Mouse (Mus musculus) monocyte, adult 5-6 weeks (primary cell): ENCODE measurements around the gene Scn4b. TPM values are rescaled to one million over a fixed set of nuclear protein-coding genes. Genes with fewer than 3 reads are reported as not detected.
A peak's percentile ranks its signal among the peaks of the same experiment; 100 is the strongest.

Source experiments
- ATAC-seq: fragments of 153-309, 156-312 bp; replicated peaks from 2 replicates; pipeline ENCODE4 v1.8.0; 2017; ENCODE audit warnings: mild to moderate bottlenecking; ENCODE audit not compliant: low TSS enrichment, insufficient number of reproducible peaks, severe bottlenecking, poor library complexity, low FRiP score
- total RNA-seq: library from RNA; stranded (forward); fragments of 200-1000, 200-491, 200-594 nt; gene quantifications from 3 replicates; pipeline ENCODE4 v1.2.3, GENCODE M21; 2017

The Scn4b gene
- total RNA-seq, 1 experiment from 2014 or later = not detected

DNA sequence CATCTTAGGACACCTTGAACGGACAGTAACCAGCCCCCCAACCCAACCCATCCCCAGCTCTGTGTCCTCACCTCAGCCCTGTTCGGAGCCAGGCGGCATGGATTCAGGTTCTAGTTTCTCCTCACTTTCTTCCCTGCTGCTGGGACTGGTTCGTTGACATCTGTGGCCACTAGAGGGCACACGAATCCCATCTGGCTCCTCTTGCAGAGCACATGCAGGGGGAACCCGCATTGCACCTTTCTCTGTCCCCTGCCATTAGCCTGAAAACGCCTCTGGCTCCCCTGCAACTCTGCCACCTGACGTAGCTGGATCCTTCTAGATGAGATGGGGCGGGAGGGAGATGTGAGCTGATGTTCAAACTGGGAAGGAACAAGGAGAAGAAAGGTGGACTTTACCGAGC lies 16.4 kb upstream of the Scn4b start:
- peak; percentile 76 for ATAC-seq

DNA sequence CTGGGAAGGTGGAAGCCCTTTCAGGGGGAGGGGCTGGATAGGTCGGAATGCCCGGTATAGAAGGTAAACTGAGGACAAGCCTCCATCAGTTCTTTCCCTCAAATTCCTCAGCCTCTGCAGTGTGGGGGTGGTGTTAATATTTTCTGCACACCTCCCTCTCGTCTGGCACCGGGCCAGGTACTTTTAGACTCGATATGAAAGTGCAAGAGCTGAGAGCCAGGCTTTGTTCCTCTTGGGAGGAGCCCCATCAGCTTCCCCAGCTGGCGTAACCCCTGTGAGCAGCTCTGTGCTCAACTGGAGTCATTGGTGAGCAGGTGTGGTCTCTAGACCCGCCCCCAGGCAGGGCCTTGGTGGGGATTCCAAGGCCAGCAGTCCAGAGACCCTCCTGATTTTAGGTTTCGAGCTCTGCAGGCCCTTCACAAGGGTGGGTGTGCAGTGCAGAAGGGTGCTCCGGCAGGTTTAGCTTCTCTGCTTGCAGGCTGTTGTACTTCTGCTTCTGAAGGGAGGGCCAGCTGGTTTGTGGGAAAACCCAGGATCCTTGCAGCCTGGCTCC lies 15.9 kb upstream of the Scn4b start:
- peak; percentile 66 for ATAC-seq

DNA sequence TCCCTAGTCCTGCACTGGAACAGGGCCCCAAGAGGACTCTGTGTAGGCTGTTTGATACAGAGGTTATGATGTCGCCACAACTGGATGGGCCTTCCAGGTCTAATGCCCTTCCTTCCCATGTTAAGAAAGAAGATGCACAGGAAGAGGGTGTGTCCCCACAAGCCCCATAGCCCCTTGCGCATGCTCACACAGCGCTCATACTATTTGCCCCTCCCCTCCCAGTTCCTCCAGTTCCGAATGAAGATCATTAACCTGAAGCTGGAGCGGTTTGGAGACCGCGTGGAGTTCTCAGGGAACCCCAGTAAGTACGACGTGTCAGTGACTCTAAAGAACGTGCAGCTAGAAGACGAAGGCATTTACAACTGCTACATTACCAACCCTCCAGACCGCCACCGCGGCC lies 13.0 kb upstream of the Scn4b start:
- ATAC-seq = no peak

DNA sequence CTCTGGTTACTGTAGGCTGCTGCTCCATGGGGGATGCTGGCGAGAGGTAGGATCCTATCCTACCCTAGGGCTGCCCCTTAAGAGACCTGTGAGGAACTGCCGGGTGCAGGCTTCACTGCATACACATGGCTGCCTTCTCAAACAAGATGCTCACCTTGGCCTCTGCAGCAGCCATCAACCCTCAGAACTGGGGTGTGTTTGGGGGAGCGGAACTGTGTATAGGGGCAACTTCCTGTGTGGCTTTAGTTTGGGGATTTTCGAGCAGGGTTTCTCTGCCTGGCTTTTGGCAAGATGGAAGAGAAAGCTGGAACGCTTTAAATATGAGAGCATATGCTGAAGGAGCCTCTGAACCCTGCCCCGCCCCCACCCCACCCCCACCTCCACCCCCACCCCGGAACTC lies 11.3 kb upstream of the Scn4b start:
- ATAC-seq = no peak

DNA sequence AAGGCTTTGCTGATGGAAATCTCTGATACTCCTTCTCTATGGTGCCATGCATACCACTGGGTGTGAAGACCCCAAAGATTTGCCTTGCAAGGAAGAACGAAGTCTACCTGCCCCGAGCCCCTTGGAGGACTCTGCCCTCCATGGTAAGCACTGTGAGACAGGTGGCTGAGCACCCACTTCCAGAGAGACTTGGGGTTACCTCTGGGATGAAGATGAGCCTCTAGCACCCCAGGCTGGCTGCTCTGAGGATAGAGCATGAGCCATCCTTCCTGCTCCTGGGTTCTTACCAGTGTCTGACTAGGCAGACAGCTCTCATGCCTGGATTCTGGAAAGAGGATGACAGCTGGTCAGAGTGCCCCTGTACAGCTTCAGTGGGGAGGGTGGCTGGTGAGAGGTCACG lies 8.1 kb upstream of the Scn4b start:
- ATAC-seq = no peak

DNA sequence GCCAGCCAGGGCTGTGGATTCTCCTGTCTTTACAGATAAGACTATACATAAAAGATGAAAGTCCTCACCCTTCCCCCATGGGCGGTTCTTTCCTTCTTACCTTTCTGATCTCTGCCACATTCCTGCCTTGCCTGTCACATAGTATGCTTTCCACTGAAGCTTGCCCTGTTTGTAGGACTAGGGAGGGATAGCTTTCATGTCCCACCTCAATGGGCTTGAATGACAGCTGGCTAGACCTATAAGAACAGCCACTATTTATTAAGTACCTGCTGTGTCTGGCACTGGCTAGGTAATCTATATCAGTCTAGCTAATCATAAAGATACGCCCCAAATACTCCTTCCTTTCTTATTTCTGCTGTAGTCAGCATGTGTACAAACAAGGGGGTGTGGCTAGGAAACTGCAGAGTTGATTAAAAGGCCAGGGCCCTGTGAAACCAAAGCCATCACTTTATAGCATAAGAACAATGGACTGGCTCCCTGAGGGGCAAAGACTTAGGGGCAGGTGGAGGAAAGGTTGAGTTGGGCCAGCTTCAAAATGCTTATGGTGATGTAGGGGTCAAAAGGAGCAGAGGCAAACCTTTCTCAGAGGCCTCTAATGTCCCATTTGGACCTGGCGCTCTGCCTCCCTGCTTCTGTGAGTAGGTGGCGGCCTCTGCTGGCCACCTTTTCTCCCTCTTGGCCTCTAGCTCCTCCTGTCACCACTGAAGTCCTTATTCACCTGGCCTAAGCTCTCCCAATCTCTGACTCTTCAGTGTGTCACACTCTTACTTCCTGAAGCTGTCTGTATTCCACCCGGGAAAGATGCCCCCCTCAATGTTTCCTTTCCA lies 4.5 kb upstream of the Scn4b start:
- peak; percentile 69 for ATAC-seq

DNA sequence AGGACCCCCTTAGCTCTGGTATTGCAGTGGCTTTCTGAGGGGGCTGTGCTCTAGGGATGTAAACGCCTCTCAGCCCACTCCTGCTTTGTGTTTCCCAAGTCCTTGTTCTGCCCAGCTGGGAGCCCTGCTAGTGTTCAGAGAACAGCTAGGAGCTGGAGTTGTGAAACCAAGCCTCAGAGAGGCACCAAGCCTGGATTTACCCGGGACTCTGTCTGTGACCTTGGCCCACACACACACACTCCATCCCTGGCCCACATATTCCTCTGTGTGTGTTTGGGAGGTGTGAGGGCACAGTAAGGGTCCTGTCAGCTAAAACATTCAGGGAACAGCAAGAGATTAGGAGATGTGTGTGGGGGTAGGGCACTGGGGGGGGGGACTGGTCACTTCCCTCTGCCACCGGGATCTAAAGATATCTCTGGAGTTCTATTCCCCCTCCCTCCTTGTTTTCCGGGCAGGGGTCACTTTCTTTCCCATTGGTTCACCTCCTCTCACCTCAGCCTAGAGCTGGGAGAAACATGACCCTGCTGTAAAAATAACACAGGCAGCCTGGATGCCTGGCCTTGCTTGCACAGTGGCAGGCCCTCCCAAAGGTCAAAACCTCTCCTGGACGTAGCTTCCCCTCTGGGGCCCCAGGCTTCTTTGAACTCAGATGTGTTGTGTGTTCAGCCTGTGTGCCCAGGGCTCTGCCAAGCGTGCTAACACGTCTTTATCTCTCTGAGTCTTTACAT lies 1.6 kb upstream of the Scn4b start:
- ATAC-seq = no peak

DNA sequence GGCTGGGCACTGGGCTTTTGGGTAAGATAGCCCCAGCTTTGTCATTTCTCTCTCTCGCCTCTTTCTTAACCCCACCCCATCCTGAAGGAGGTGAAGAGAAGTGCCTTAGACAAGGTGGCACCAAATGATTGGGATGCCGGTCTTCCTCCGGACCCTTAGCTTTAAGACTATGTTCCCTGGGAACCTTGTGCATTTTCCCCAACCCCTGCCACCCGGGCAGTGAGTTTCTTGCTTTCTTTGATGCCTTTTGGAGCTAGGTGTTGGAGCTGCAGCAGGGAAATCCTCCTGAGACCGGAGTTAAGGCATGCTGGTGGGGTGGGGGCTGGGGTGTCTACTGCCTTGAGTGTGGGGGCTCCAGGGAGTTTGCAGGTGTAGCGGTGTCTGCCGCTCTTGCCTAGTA lies 887 bp downstream of the Scn4b start:
- no peak for ATAC-seq

DNA sequence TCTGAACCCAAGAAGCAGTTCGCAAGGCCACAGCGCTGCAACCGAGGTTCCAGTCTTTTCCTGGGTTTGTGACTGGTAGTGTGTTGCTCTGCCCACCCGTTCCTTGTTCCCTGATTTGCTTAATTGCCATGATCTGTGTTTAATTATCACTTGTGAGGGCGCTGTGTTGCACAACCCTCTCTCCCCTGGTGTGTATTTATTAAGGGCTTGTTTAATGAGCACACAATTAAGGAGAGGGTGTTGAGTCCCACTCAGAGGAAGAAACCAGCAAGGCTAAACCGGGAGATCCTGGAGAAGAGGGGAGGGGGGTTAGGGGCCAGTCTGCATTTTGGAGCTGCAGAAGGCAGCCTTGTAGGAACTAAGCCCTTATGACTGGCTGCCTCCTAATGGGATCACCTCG lies 2.8 kb downstream of the Scn4b start:
- ATAC-seq = no peak

DNA sequence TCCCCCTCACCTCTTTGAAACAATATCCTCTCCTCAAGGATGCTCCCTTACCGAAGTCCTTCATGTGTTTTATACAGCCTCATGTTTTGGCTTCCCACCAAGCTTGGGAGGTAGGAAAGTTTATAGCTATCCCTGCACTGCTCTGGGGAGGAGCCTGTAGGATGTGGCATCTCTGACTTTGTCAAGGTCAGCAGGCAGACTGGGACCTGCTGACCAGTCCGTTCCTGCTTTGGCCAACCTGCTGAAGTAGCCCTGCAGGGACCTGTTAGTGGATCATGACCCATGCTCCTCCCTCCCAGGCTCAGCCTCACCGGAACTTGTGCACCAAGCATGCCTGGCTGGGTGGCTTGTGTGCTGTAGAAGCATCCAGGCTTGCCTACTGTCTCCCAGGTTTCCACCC lies 4.5 kb downstream of the Scn4b start:
- ATAC-seq = no peak

DNA sequence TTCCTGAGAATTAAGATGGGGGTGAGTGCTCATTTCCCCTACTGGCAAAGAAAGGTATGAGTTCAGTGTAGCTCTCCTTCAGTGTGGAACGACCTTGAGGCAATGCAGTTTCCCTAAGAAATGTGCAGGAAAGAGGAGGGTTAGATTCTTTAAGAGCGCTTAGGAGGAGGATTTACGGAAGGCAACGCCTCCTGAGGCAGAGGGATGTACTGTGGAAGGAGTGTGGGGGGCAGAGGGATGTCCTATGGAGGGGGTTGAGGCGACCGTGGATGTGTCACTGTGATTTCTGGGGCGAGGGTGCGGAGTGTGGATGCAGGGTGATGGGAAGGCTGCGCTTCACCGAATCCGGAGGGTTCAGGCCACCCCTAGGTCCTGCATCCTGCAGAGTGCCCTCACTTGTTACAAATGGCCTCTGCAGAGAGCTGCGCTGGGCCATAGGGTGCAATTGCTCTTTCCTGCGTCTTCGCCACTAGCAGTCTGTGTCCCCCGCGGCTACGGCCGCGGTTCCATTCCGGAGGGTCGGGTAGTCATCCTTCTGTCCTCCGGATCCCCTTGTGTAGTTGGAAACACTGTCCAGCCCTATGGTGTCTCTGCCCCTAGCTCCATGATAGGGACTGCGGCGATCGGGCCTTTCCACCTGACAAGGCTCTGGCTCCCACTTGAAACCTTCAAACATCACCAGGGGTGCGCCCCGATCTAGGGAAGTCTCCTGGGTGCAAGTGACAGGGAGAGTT lies 7.5 kb downstream of the Scn4b start:
- no peak for ATAC-seq

DNA sequence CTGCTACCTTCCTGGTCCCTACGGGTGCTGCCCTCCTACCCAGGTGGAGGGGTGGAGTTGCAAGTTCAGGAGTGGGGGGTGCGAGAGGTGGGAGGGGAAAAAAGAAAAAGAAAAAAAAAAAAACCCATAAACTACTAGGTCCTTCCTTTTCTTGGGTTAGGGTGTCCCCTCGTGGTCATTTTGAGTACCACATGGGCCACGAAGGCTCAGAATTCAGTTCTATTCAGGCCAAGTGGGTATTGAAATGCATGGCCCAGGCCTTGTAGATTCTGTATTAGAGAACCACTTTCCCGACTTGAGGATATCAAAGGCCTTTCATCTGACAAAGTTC lies 8.0 kb downstream of the Scn4b start:
- 0 out of 2 replicates have a peak, but pooled peaks have one; percentile 55 for ATAC-seq

DNA sequence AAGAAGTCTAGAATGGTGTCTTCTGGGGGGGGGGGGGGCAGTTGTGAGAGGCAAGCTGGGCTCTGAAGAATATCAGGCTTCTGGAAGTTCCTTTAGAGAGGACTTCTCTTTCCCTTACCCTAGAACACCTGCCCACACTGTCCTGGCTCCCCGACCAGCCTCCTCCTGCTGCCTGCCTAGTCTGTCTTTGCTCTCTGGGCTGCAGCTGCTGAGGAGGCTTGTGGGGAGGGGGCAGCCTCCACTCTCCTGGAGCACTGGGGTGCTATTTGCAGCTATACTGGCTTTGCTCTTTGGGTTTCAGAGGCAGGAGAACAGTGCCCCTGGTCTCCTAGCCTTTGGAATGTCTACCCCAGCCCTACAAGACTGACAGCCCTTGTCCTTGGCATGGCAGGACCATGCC lies 12.7 kb downstream of the Scn4b start:
- ATAC-seq = no peak

DNA sequence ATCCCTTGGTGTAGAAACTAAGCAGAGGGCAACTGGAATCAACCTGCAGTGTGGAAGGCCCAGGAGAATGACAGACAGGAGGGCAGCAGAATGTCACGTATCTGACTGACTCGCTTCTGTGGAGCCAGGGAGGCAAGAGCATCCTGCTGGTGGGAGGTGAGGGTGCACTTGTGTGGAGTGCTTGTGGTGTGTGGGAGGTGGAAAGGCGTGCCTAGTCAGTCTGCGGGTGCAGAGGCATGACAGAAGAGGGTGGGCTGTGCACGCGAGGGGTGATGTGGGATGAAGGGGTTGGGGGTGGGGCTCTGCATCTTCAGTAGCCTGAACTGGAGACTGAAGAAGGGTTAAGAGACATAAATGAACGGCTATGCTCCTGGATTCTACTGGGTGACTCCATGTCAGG lies 15.2 kb downstream of the Scn4b start:
- ATAC-seq = no peak

DNA sequence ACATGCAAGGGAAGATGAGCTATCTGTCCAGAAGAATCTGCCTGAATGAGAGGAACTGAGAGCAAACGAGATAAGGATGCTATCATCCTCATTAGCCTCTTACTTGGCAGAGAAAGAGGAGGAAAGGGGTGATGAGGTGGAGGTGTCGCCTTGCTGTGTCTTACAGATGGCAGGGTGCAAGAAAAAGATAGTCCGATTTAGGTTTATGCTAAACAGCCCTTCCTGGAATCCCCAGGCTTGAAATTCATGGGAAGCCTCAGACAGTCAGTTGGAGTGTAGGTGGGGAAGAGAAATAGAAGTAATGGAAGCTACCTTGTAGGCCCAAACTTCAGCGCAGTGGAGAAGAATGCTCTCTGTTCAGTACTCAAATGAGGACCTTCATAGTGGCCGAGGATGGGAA lies 29.7 kb downstream of the Scn4b start:
- no peak for ATAC-seq

DNA sequence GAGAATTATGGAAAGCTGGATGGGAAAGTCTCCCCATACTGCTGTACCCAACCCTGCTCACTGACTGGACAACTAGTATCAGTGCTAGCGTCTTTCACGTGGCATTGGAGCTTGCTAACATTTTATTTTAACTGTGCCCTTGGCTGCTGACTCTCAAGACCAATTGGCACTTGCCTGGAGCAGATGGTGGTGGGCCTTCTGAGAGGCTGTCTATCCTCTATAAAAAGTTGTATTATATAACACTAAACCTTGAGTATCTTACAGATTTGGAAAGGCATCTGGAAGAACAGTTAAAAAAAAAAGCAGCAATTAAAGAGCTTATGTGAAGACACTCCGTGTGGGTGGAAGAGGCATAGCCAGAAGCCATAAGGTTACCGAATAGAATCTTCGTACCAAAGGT lies 32.0 kb downstream of the Scn4b start:
- no peak for ATAC-seq

DNA sequence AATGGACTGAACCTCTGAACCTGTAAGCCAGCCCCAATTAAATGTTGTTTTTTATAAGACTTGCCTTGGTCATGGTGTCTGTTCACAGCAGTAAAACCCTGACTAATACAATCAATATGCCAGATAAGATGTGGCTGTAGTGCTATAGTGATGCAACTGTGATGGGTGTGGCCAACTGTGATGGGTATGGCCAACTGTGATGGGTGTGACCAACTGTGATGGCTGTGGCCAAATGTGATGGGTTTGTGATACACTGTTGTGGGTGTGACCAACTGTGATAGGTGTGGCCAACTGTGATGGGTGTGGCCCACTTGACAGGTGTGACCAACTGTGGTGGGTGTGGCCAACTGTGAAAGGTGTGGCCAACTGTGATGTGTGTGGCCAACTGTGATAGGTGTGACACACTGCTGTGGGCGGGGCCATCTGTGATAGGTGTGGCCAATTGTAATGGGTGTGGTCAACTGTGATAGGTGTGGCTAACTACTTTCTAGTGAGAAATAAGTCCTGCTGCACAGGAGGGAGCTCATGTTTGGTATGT lies 32.9 kb downstream of the Scn4b start:
- 0 out of 2 replicates have a peak, but pooled peaks have one; percentile 37 for ATAC-seq

DNA sequence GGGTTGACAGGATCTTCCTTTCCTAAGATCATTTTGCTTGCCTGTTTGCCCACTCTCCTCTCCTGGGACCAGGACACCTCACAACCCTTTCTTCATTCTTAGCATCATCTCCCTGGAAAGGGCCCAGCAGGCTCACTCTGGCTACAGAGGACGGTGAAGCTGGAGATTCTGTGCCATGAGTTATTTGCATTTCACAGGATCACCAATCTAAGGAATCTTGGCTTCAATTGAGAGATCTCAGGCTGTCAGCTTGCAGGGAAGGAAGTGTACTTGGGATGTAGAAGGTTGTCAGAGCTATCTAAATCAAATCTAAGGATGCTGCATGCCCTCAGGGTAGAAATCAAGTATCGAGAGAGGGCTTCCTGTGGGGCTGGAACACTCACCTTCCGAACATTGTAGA lies 35.3 kb downstream of the Scn4b start:
- no peak for ATAC-seq

DNA sequence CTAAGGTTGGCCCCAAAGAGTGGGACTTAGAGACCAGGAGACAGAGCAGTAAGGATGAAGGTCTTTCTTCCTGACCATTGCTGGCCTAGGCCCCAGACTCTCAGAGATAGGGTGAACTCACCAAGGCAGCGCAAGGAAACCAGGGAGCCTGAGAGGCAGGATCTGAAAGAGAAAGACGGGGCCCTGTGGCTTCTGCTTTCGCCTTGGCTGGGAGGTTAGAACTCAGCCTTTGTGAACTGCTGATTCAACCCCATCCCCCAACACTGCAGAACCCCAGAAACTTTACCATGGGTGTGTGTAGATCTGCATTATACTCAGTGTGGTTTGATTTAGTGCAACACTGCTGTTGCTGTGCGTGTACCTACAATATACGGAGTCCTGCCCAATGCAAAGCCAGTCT lies 41.1 kb downstream of the Scn4b start:
- ATAC-seq = peak; percentile 37; the same call in 1 of the 2 replicates
